Mouse (Mus musculus) ovary, postnatal 10 days (tissue): Measurements from ENCODE around the gene Bod1.

ENCODE experiments used
- DNase-seq: peaks from one replicate; pipeline ENCODE4 v3.0.0; 2022; ENCODE audit warnings: low spot score

Bod1 gene

GRCm38 (mm10) chr11:31669172-31669869 lies 2.4 kb downstream of the Bod1 start:
- DNase-seq = no peak

GRCm38 (mm10) chr11:31664186-31664585 lies 7.5 kb downstream of the Bod1 start:
- no peak for DNase-seq

GRCm38 (mm10) chr11:31663501-31663900 lies 8.2 kb downstream of the Bod1 start:
- no peak for DNase-seq

- DNase-seq = no peak
These were observed 8.7 kb downstream of the Bod1 start for GRCm38 (mm10) chr11:31662872-31663446.

GRCm38 (mm10) chr11:31662214-31662613 lies 9.5 kb downstream of the Bod1 start:
- DNase-seq = no peak

- DNase-seq = no peak
These were observed 13.9 kb downstream of the Bod1 start for GRCm38 (mm10) chr11:31657806-31658175.

- no peak for DNase-seq
These were observed 14.4 kb downstream of the Bod1 start for GRCm38 (mm10) chr11:31657168-31657805.

- DNase-seq = no peak
These were observed 22.2 kb downstream of the Bod1 start for GRCm38 (mm10) chr11:31649507-31649906.

- DNase-seq = no peak
These were observed 24.4 kb downstream of the Bod1 start for GRCm38 (mm10) chr11:31647268-31647667.

GRCm38 (mm10) chr11:31646571-31646970 lies 25.1 kb downstream of the Bod1 start:
- no peak for DNase-seq

GRCm38 (mm10) chr11:31643120-31643519 lies 28.6 kb downstream of the Bod1 start:
- no peak for DNase-seq

GRCm38 (mm10) chr11:31641066-31641810 lies 30.4 kb downstream of the Bod1 start:
- no peak for DNase-seq

GRCm38 (mm10) chr11:31640187-31640586 lies 31.5 kb downstream of the Bod1 start:
- no peak for DNase-seq

- DNase-seq = peak; percentile 43
These were observed 33.8 kb downstream of the Bod1 start for GRCm38 (mm10) chr11:31637788-31638373.

- no peak for DNase-seq
These were observed 43.0 kb downstream of the Bod1 start for GRCm38 (mm10) chr11:31628700-31629099.

GRCm38 (mm10) chr11:31620796-31621195 lies 50.9 kb downstream of the Bod1 start:
- no peak for DNase-seq

GRCm38 (mm10) chr11:31617797-31618196 lies 53.9 kb downstream of the Bod1 start:
- no peak for DNase-seq

GRCm38 (mm10) chr11:31617236-31617635 lies 54.4 kb downstream of the Bod1 start:
- peak; percentile 48 for DNase-seq

GRCm38 (mm10) chr11:31616722-31617121 lies 55.0 kb downstream of the Bod1 start:
- DNase-seq = no peak
